Mouse (Mus musculus): ENCODE measurements at regions not wholly inside any gene's neighbourhood (a gene's known extent, or its start where the extent isn't known, plus 50 kb on each side); places are given as distances from the start of the nearest gene placed in this dataset.

DNA sequence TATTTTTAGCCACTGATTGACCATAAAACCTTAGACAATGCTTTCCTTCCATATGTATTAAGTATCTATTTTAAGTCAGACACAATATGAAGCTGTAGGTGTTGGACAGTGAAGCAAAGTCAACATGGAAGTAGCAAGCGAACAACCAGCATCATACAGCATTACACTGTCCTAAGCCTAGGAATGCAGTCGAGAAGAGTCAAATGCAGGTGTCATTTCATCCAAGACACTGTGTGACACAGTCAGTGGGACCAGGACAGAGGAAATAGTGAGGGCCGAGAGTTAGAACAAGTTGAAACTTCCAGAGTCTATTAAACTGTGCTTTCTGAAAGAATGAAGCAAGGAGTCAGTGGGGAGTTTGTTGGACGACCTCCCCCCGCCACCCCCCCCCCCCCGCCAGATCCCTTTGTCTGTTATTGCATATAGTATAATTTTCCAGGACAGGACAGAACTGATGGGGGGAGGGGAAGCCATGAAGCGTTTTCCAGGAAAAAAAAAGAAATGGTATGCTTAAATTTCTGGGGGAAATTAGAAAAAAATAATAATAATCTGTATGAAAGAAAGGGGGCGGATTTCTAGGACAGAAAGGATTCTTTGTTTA, 559.9 kb downstream of the Rps29 start:
- TF ChIP-seq CTCF (IDR thresholded peaks at IDR 0.05; ENCODE audit: borderline replicate concordance, extremely low read depth, insufficient read depth, insufficient read length) = no peak
- TF ChIP-seq POLR2A (IDR thresholded peaks at IDR 0.05; ENCODE audit: borderline replicate concordance, extremely low read depth, insufficient read depth, insufficient read length, poor library complexity, severe bottlenecking) = no peak

Measured in brain, embryonic 14.5 days (tissue).